ENCODE assay signal across 8 mouse cellular contexts in the genomic region with DNA sequence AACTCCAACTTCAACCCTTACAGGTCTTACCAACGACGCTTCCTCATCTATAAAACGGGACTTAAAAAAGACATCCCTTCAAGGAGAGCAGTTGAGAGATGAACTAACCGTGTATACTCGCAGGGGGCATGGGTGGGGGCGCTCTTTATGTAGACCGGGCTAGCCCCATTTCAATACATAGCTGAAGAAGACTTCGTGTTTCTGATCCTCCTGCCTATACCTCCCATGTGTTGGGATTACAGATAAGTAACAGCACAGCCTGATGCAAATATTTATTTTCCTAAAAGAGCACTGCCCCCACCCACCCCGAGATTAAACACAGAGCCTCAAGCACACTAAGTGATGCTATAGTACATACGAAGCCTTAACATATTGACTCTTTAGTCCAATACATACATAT. TPM values are rescaled to one million over a fixed set of nuclear protein-coding genes. Genes with fewer than 3 reads are reported as not detected.
DNase-seq lines count a peak whose midpoint lies in the region; ATAC-seq and TF ChIP-seq lines count a peak whose summit lies in the region.

No protein-coding gene starts in this region.

- WGBS in heart, embryonic 13.5 days, result 51% methylated on average over 10 of the region's 10 CpGs
- WGBS in neural tube, embryonic 12.5 days, result 61% methylated on average over 10 of the region's 10 CpGs
- WGBS in liver, embryonic 14.5 days (ENCODE audit: insufficient replicate concordance), result 29% methylated on average over 10 of the region's 10 CpGs

- no peak overlapping the region for H3K9ac ChIP-seq in heart, embryonic 13.5 days
- no peak overlapping the region for H3K9ac ChIP-seq in neural tube, embryonic 12.5 days
- no peak overlapping the region for H3K9ac ChIP-seq in liver, embryonic 14.5 days (replicated peaks)

- H3K36me3 ChIP-seq in heart, embryonic 13.5 days, result peaks cover 10% of the 10 kb centered on the region; the same call in 1 of the 2 replicates
- no peaks in the 10 kb centered on the region for H3K36me3 ChIP-seq in neural tube, embryonic 12.5 days
- no peaks in the 10 kb centered on the region for H3K36me3 ChIP-seq in liver, embryonic 14.5 days (replicated peaks; ENCODE audit: control insufficient read depth, insufficient read depth, low read depth)

- no peak for DNase-seq in heart, adult 9 months (ENCODE audit: low spot score in 2 of 2)
- DNase-seq in neural tube, embryonic 10.5 days (ENCODE audit: extremely low spot score, low spot score), result no peak
- DNase-seq in liver, embryonic 14.5 days (ENCODE audit: low read depth in 3 of 3, low spot score in 3 of 3), result no peak
- no peak for DNase-seq in layer of hippocampus, adult 11-12 months (ENCODE audit: low spot score)
- DNase-seq in spleen, postnatal 10 days (ENCODE audit: low spot score in 2 of 2), result no peak
- no peak for DNase-seq in urinary bladder, postnatal 36 days (ENCODE audit: low spot score in 2 of 2)

- H3K9me3 ChIP-seq in heart, embryonic 13.5 days, result no peaks in the 10 kb centered on the region
- H3K9me3 ChIP-seq in neural tube, embryonic 12.5 days, result no peaks in the 10 kb centered on the region
- H3K9me3 ChIP-seq in liver, embryonic 14.5 days (ENCODE audit: control insufficient read depth, low read length), result no peaks in the 10 kb centered on the region

- no peak for TF ChIP-seq CTCF in liver, embryonic 14.5 days (IDR thresholded peaks at IDR 0.05; ENCODE audit: low read depth)

- no peaks in the 10 kb centered on the region for H3K27me3 ChIP-seq in heart, embryonic 13.5 days (replicated peaks)
- no peaks in the 10 kb centered on the region for H3K27me3 ChIP-seq in neural tube, embryonic 12.5 days (replicated peaks)
- no peaks in the 10 kb centered on the region for H3K27me3 ChIP-seq in liver, embryonic 14.5 days (ENCODE audit: control insufficient read depth, insufficient read depth, low read length)

- peak overlapping the region; percentile 86 for H3K4me2 ChIP-seq in heart, embryonic 13.5 days
- peak overlapping the region; percentile 93 for H3K4me2 ChIP-seq in neural tube, embryonic 12.5 days (replicated peaks)
- peak overlapping the region; percentile 86 for H3K4me2 ChIP-seq in liver, embryonic 14.5 days (ENCODE audit: low read depth)

- peak overlapping the region; percentile 63 for H3K4me3 ChIP-seq in heart, embryonic 13.5 days
- H3K4me3 ChIP-seq in neural tube, embryonic 12.5 days, result no peak overlapping the region
- H3K4me3 ChIP-seq in liver, embryonic 14.5 days (ENCODE audit: insufficient read depth in 1 of 2, low read depth in 2 of 2, low read length in 2 of 2), result no peak overlapping the region

- peaks cover 22% of the 10 kb centered on the region for H3K4me1 ChIP-seq in heart, embryonic 13.5 days
- peaks cover 22% of the 10 kb centered on the region for H3K4me1 ChIP-seq in neural tube, embryonic 12.5 days
- H3K4me1 ChIP-seq in liver, embryonic 14.5 days (replicated peaks; ENCODE audit: control insufficient read depth in 2 of 2, insufficient read depth in 2 of 2, low read length in 1 of 2), result peaks cover 2 to 20% of the 10 kb centered on the region in 2 experiments; a peak in 2 of 4 replicates

- TF ChIP-seq EP300 in liver, embryonic 14.5 days (IDR thresholded peaks at IDR 0.05; ENCODE audit: low read depth), result no peak

- H3K27ac ChIP-seq in heart, embryonic 13.5 days (replicated peaks), result no peak overlapping the region
- H3K27ac ChIP-seq in neural tube, embryonic 12.5 days, result no peak overlapping the region
- no peak overlapping the region for H3K27ac ChIP-seq in liver, embryonic 14.5 days

- ATAC-seq in heart, embryonic 13.5 days (ENCODE audit: extremely low read depth, insufficient number of reproducible peaks, low FRiP score, low TSS enrichment), result no peak
- ATAC-seq in neural tube, embryonic 12.5 days (ENCODE audit: low FRiP score, low read depth), result no peak
- ATAC-seq in liver, embryonic 14.5 days (ENCODE audit: insufficient read depth), result no peak

RNA-seq across cellular contexts. Expression of a gene that starts 0.9 kb away (rescaled TPM):
- polyA plus RNA-seq in heart, embryonic 13.5 days (2015; fragmentation: Nextera tagmentation; extraction: Ambion mirVana), result 8.1 and 8.7 TPM in 2 replicates
- polyA plus RNA-seq in neural tube, embryonic 12.5 days (2016; fragmentation: Nextera tagmentation; extraction: Ambion mirVana), result 24.4 and 25.1 TPM in 2 replicates
- polyA plus RNA-seq in liver, embryonic 14.5 days (2012; rRNA removed), result 2.2 and 2.4 TPM in 2 replicates
- 1.2 TPM in 2 replicates for polyA plus RNA-seq in liver, embryonic 14.5 days (2014; fragmentation: Nextera tagmentation; extraction: Ambion mirVana)

RNA-seq across cellular contexts. Expression of a gene that starts 15.6 kb away (rescaled TPM):
- polyA plus RNA-seq in heart, embryonic 13.5 days (2015; fragmentation: Nextera tagmentation; extraction: Ambion mirVana), result 33.1 and 37.6 TPM in 2 replicates
- polyA plus RNA-seq in neural tube, embryonic 12.5 days (2016; fragmentation: Nextera tagmentation; extraction: Ambion mirVana), result 25.6 and 28.1 TPM in 2 replicates
- polyA plus RNA-seq in liver, embryonic 14.5 days (2012; rRNA removed), result 7.8 and 8.2 TPM in 2 replicates
- 5.7 and 6.6 TPM in 2 replicates for polyA plus RNA-seq in liver, embryonic 14.5 days (2014; fragmentation: Nextera tagmentation; extraction: Ambion mirVana)

RNA-seq across cellular contexts. Expression of a gene that starts 20.1 kb away (rescaled TPM):
- polyA plus RNA-seq in heart, embryonic 13.5 days (2015; fragmentation: Nextera tagmentation; extraction: Ambion mirVana), result 44.7 and 47.3 TPM in 2 replicates
- 31.7 and 36.2 TPM in 2 replicates for polyA plus RNA-seq in neural tube, embryonic 12.5 days (2016; fragmentation: Nextera tagmentation; extraction: Ambion mirVana)
- polyA plus RNA-seq in liver, embryonic 14.5 days (2012; rRNA removed), result 6.7 and 7.2 TPM in 2 replicates
- 4.9 and 6.4 TPM in 2 replicates for polyA plus RNA-seq in liver, embryonic 14.5 days (2014; fragmentation: Nextera tagmentation; extraction: Ambion mirVana)

RNA-seq across cellular contexts. Expression of a gene that starts 26.8 kb away (rescaled TPM):
- 84.9 and 88.1 TPM in 2 replicates for polyA plus RNA-seq in heart, embryonic 13.5 days (2015; fragmentation: Nextera tagmentation; extraction: Ambion mirVana)
- 155 and 167 TPM in 2 replicates for polyA plus RNA-seq in neural tube, embryonic 12.5 days (2016; fragmentation: Nextera tagmentation; extraction: Ambion mirVana)
- polyA plus RNA-seq in liver, embryonic 14.5 days (2012; rRNA removed), result 64.1 and 93.4 TPM in 2 replicates
- 50.2 and 56.0 TPM in 2 replicates for polyA plus RNA-seq in liver, embryonic 14.5 days (2014; fragmentation: Nextera tagmentation; extraction: Ambion mirVana)

RNA-seq across cellular contexts. Expression of a gene that starts 39.9 kb away (rescaled TPM):
- polyA plus RNA-seq in heart, embryonic 13.5 days (2015; fragmentation: Nextera tagmentation; extraction: Ambion mirVana), result 8.1 and 8.8 TPM in 2 replicates
- polyA plus RNA-seq in neural tube, embryonic 12.5 days (2016; fragmentation: Nextera tagmentation; extraction: Ambion mirVana), result 11.4 and 11.6 TPM in 2 replicates
- polyA plus RNA-seq in liver, embryonic 14.5 days (2012; rRNA removed), result 8.2 and 9.4 TPM in 2 replicates
- 6.3 and 7.9 TPM in 2 replicates for polyA plus RNA-seq in liver, embryonic 14.5 days (2014; fragmentation: Nextera tagmentation; extraction: Ambion mirVana)
